Mouse (Mus musculus) cerebellum, adult (tissue): ENCODE data around the gene Morn4.

Experiments used
- ATAC-seq: cut with Nextera tagmentation; 2 replicates; pipeline ENCODE4 v1.9.2; 2017; ENCODE audit warnings: mild to moderate bottlenecking, moderate library complexity, mixed read lengths; ENCODE audit not compliant: insufficient number of reproducible peaks, low FRiP score, low TSS enrichment

Morn4 gene

GRCm38 (mm10) chr19:42050251-42050650 is 35.9 kb downstream of the Morn4 start:
- no peak for ATAC-seq

DNA sequence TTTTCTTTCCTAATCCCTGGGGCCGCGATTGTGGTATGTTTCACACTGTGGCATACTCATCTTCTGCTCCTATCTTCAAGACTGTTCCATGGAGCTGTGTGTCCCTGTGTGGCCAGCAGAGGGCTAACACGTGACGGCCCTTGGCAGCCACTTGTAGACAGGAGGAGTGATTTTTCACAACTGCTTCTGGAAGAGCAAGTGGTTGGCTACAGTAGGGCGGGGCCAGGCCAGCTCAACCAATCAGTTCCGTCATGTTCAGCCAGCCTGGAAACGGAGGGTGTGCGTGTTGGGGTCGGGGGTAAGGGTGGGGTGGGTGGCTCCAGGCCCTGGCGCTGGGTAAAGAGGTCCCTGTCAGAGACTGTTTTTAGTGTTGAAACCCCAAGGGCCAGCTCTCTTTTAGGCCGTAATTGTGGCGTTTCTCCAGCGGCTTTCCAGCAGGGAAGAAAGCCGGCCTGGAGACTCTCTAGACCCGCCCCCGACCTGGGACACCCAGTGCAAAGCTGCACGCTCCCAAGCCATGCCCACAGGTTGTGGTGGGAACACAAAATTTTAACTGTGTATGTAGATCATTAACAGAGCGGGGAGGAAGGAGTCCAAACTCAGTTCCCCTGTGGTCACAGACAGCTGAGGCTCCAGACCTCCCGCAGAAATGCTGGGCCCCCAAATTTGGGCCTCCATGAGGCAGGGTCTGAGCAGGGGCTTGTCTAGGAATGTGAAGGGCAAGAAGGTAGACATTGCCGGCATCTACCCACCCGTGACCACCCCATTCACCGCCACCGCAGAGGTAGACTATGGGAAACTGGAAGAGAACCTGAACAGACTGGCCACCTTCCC is 40.7 kb downstream of the Morn4 start, which contains the start of gene Hoga1:
TSS of gene Hoga1 (plus strand) at position 342 of the 834 bp plus-strand sequence.
- ATAC-seq = no peak; the same call in 1 of the 2 replicates

DNA sequence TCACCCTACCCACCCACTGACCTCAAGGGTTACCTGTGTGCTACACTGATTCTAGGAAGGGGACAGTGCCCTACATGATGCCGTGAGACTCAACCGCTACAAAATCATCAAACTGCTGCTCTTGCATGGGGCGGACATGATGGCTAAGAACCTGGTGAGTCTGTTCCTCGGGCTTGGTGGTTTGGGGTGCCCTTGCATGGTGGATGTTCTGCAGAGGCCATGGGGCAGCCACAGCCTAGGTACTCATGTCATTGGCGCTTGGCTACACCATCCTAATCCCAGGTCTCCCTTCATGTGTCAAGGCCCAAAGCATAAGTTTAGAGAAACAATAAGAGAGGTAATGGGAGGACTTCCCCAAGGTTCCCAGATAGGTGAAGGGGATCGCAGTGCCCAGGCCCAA is 42.2 kb downstream of the Morn4 start:
- no peak for ATAC-seq

- ATAC-seq = no peak
These were observed 47.8 kb downstream of the Morn4 start for GRCm38 (mm10) chr19:42038310-42038709.

DNA sequence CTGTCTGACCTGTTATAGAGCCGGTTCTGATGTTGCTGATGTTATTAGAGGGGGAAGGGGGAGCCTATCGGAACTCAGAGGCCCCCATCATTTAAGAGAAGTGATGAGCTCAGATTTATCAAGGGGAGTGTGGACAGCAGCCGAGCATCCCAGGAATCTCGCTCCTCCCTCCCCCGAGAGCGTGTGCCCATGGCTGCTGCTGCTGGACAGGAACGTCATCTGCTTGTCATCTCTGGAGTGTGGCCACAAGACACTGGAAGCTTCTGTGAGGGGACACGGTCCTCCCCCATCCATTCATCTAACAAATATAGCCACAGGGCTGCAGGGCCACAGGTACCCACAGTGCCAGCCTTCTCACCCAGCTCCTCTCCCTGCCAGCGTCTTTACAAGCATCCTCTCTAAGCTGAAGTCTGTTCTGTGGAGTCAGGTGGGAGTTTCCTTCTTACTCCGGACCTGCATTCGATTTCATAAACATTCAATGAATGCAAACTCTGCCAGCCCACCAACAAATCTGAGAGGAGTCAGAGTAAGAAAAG is 48.9 kb downstream of the Morn4 start:
- no peak for ATAC-seq

GRCm38 (mm10) chr19:42036357-42036756 is 49.8 kb downstream of the Morn4 start:
- ATAC-seq = no peak

DNA sequence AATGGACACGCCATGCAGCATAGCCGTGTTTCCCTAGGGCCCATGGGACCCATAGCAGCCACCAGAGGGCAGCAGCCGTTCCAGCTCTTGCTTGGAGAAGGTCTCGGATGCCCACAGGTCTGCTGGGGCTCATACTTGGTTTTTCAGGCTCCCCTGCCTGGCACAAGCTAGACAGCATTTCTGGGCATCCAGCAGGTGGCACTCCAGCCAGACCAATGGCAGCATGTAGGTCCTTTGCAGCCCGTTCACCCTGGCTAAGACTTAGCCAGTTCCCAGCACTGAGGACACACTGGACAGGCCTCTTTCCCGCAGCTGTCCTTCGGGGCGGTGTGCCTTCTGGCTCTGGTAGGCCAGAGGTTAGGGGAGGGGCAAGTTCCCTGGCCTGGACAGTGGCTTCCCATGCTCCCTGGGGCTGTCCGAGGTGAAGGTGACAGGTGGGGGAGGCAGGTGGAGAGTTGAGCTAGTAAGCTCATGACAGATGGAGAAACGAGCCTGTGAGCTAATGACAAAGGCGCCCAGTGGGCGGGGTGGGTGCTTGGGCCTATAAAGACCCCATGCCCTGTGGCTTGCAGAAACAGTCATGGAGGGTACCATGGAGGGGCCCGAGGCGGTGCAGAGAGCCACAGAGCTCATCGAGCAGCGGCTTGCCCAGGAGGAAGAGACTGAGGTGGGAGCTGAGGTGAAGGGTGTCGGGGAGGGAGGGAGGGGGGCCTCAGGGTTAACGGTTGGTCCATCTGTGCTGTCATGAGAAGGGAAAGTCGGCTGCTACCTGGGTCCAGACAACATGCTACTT is 50.5 kb downstream of the Morn4 start, which contains the start of gene Ankrd2:
TSS of gene Ankrd2 (plus strand) at position 545 of the 793 bp plus-strand sequence.
- peak; percentile 89 for ATAC-seq

DNA sequence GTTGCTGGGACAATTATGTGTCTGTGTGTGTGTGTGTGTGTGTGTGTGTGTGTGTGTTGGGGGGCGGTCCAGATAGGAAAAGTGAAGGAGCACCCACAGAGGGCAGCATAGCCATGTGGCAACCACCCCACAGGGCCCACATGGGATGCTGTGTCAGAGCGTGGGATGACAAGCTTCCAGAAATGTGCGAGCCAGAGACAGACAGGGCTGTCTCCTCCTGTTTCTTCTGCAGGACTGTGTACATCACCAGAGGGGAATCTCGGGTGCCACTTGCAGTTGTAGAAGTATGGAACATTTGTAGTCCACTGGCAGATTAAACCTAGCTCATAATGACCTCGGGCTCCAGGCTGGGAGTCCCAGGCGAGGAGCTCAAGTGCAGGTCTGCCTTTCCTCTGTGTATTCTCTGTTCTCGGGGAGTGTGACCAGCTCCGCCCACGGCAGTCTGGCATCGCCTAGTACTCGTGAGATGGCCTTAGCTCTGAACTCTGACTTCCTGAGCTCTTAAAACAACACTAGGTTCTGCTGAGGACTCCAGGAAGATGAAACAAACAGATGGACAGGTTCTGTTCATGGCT is 51.2 kb downstream of the Morn4 start:
- ATAC-seq = no peak; the same call in 1 of the 2 replicates

- no peak for ATAC-seq
These were observed 51.9 kb downstream of the Morn4 start for GRCm38 (mm10) chr19:42034146-42034775.

DNA sequence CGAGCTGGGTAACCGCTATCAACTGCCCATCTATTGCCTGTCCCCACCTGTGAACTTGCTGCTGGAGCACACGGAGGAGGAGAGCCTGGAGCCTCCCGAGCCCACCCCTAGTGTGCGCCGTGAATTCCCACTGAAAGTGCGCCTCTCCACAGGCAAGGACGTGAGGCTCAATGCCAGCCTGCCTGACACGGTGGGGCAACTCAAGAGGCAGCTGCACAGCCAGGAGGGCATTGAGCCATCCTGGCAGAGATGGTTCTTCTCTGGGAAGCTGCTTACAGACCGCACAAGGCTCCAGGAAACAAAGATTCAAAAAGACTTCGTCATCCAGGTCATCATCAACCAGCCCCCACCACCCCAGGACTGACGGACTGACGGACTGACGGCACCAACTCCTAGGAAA is 52.5 kb downstream of the Morn4 start:
- no peak for ATAC-seq

- ATAC-seq = no peak
These were observed 55.0 kb downstream of the Morn4 start for GRCm38 (mm10) chr19:42031112-42031511.

DNA sequence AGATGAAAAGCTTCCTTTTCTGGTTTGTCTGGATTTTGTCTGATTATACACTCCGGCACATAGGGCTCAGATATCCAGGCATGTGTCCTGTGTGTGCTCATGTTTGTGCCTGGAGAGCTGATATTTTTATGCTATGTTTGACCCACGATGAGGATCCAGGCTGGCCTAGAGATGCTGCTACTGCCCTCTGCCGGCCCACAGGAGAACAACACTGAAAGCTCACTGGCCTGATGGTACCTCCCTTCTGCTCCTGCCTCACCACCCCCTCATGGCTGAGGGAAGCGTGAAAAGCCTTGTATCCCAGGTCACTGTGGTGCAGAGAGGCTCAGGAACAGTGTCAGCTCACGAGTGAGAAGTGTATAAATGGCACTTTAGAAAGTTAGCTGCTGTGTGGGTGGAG is 60.0 kb downstream of the Morn4 start:
- peak; percentile 77 for ATAC-seq
